Mouse (Mus musculus) embryonic facial prominence, embryonic 11.5 days (tissue): ENCODE measurements around the gene Gsc. TPM values are rescaled to one million over a fixed set of nuclear protein-coding genes. Genes with fewer than 3 reads are reported as not detected.

Source experiments
- ATAC-seq: fragments of 200-750 bp; cut with Nextera tagmentation; replicated peaks from 2 replicates; pipeline ENCODE4 v1.8.0; 2017; ENCODE audit warnings: low read depth; ENCODE audit not compliant: insufficient number of reproducible peaks, low FRiP score, low TSS enrichment
- DNase-seq: peaks from one replicate; pipeline ENCODE4 v3.0.0-alpha.2; 2015; ENCODE audit warnings: low spot score
- H3K27ac ChIP-seq: fragments of 300-500 bp; sonication (generic); replicated peaks from 2 replicates; pipeline ENCODE4 v1.5.1; 2014; ENCODE audit warnings: mild to moderate bottlenecking, low read depth, low read length, control low read depth
- H3K27me3 ChIP-seq: fragments of 300-500 bp; sonication (generic); 2 replicates; pipeline ENCODE4 v1.6.1; 2014; ENCODE audit warnings: mild to moderate bottlenecking, low read length, moderate library complexity, mixed read lengths; ENCODE audit not compliant: control insufficient read depth, insufficient read depth
- H3K36me3 ChIP-seq: fragments of 300-500 bp; sonication (generic); replicated peaks from 2 replicates; pipeline ENCODE4 v1.6.1; 2014; ENCODE audit warnings: low read depth, mild to moderate bottlenecking, low read length, moderate library complexity, mixed read lengths; ENCODE audit not compliant: control insufficient read depth, insufficient read depth
- H3K4me1 ChIP-seq: fragments of 300-500 bp; sonication (generic); 2 replicates; pipeline ENCODE4 v1.6.1; 2014; ENCODE audit warnings: low read length, mixed read lengths; ENCODE audit not compliant: control insufficient read depth, insufficient read depth
- H3K4me2 ChIP-seq: fragments of 300-500 bp; sonication (generic); 2 replicates; pipeline ENCODE4 v1.6.1; 2014; ENCODE audit warnings: low read depth, mild to moderate bottlenecking, control low read depth, low read length, moderate library complexity
- H3K4me3 ChIP-seq: fragments of 300-500 bp; sonication (generic); 2 replicates; pipeline ENCODE4 v1.5.1; 2014; ENCODE audit warnings: low read depth, low read length, control low read depth
- H3K9ac ChIP-seq: fragments of 300-500 bp; sonication (generic); replicated peaks from 2 replicates; pipeline ENCODE4 v1.6.1; 2014; ENCODE audit warnings: mild to moderate bottlenecking, control low read depth, low read length
- H3K9me3 ChIP-seq: fragments of 300-500 bp; sonication (generic); replicated peaks from 2 replicates; pipeline ENCODE4 v1.6.1; 2016; ENCODE audit warnings: mild to moderate bottlenecking, low read length, inconsistent platforms, mixed read lengths; ENCODE audit not compliant: control insufficient read depth
- WGBS: fragments of 180-500 bp; shearing (Covaris S2); extraction: QIAGEN DNeasy Blood & Tissue Kit; methylation state at CpG from one replicate; pipeline ENCODE4 v1.1.7; 2014; 5-methylcytosine and 5-hydroxymethylcytosine counted together
- polyA plus RNA-seq: library from polyadenylated mRNA; unstranded; fragments of >200 nt; fragmentation: Nextera tagmentation; extraction: Ambion mirVana; gene quantifications from 2 replicates; pipeline ENCODE4 v1.2.1, GENCODE M21; 2014

The Gsc gene
- polyA plus RNA-seq, 1 experiment from 2014 or later = 34.6 TPM

DNA sequence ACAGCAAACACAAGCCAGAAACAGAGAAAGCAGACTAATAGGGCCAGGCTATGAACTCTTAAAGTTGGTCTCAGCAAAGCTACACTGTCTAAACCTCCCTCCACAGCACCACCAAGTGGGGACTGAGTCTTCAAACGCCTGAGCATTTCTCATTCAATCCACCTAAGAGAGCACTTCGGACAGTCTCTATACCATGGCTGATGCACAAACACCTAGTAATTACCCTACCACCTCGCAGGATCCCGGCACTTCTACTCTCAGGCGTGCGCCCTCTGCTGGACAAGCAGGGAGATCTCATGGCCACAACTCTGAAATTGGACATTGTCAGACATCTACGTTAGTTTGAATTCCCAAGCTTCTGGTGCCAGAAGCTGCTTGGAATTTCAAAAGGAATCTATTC is 46.2 kb downstream of the Gsc start:
- DNase-seq (peak; percentile 75), ATAC-seq (no peak)
- Histone ChIP-seq H3K36me3 (no peaks in the 10 kb centered on the region), H3K4me1 (no peaks in the 10 kb centered on the region), H3K27me3 (no peaks in the 10 kb centered on the region), H3K4me2 (no peak overlapping the region), H3K9me3 (no peaks in the 10 kb centered on the region), H3K9ac (no peak overlapping the region), H3K27ac (no peak overlapping the region), H3K4me3 (no peak overlapping the region)
- 5% methylated on average over 7 of the region's 7 CpGs for WGBS

DNA sequence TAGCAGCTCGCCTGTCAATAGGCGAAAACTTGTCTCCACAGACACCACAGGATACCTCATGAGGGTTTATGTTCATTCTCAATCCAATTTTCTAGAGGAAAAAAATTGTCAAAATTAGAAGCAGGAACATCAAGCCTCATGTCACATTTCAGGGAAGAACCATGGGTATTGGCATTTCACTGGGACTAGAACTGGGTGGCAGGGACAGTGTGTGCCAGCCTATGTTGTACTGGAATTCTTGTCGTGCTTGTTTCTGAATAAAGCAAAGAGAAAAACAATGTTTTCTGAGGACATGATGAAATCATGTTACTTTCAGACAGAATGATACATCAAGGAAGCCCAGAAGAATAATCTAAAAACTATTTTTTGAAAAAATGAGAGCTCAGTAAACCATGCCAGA is 47.5 kb downstream of the Gsc start:
- Histone ChIP-seq H3K9ac (no peak overlapping the region), H3K27ac (no peak overlapping the region), H3K9me3 (no peaks in the 10 kb centered on the region), H3K4me3 (no peak overlapping the region), H3K4me1 (no peaks in the 10 kb centered on the region), H3K36me3 (no peaks in the 10 kb centered on the region), H3K27me3 (no peaks in the 10 kb centered on the region), H3K4me2 (no peak overlapping the region)
- no peak for ATAC-seq
- WGBS = 74% methylated on average over 3 of the region's 3 CpGs
- no peak for DNase-seq

DNA sequence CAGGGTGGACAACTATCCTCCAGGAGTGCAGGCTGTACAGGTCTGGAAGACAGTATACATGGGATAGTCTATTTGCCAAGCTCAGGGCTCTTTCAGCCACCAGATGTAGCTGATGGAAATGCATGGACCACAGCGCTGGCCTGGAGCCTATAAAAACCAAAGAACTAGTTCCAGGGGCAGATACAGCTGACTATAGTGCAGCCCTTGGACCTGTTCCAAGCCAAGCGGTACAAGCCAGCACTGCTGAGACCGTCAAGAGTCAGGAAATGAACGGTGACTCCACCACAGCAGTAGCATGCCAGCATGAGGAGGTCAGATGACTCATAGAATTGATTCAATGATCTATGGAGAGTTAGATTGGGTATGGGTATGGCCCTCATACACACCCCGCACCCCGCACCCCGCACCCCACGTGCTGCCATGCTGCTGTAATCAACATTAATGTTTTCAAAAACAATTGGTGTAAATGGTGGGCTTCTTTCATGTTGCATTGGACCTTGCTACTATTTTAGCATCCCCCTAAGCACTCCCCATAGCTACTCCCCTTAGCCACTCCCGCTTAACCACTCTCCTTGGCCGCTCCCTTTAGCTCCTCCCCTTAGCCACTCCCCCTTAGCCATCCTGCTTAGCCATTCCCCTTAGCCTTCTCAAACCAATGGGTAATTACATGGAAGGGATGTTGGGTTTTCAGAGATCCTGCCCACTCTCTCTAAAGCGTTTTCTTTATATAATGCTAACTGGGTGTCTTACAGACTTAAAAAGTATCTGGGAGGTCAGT is 50.3 kb downstream of the Gsc start:
- Histone ChIP-seq H3K4me3 (no peak overlapping the region), H3K4me2 (no peak overlapping the region), H3K36me3 (no peaks in the 10 kb centered on the region), H3K9me3 (no peaks in the 10 kb centered on the region), H3K27ac (no peak overlapping the region), H3K4me1 (no peaks in the 10 kb centered on the region), H3K27me3 (no peaks in the 10 kb centered on the region), H3K9ac (no peak overlapping the region)
- no peak for DNase-seq
- ATAC-seq = no peak
- WGBS = 83% methylated on average over 11 of the region's 11 CpGs

Other genes starting within 250 kb of the Gsc start
- 0.35 and 0.43 TPM in 2 replicates for gene Serpina3g, start 237.1 kb downstream of the Gsc start, polyA plus RNA-seq
- gene Serpina3i, start 210.2 kb downstream of the Gsc start, polyA plus RNA-seq = not detected in 2 replicates
- gene Serpina3j, start 158.8 kb downstream of the Gsc start, polyA plus RNA-seq = not detected in 2 replicates
- gene Serpina3k, start 134.8 kb downstream of the Gsc start, polyA plus RNA-seq = not detected in 2 replicates
- not detected in 2 replicates for gene Serpina3m, start 134.8 kb downstream of the Gsc start, polyA plus RNA-seq
- gene Serpina3n, start 66.6 kb downstream of the Gsc start, polyA plus RNA-seq = 0.10 and 0.13 TPM in 2 replicates